Mouse (Mus musculus) CH12.LX (cell line): Measurements from ENCODE around the gene Ccdc84. TPM values are rescaled to one million over a fixed set of nuclear protein-coding genes. Genes with fewer than 3 reads are reported as not detected.
"Not testable (repeated sequence)": the region's sequence is repeated elsewhere in the genome, so short reads cannot be mapped to it uniquely, and the experiment has no call there.

Experiments
- DNase-seq: peaks from one replicate; pipeline ENCODE4 v3.0.0-alpha.2; 2013; ENCODE audit errors: extremely low read depth
- H3K27ac ChIP-seq: 2 replicates; pipeline ENCODE4 v1.5.1; 2012; ENCODE audit warnings: low read depth, mild to moderate bottlenecking, control low read depth, moderate library complexity; ENCODE audit not compliant: insufficient read depth
- H3K27me3 ChIP-seq: replicated peaks from 2 replicates; pipeline ENCODE3; 2012; ENCODE audit warnings: inconsistent platforms
- H3K36me3 ChIP-seq, 2 experiments: replicated peaks in 1 of 2; 2 replicates each; pipeline versions ENCODE3 to v1.6.1; 2012; ENCODE audit warnings: inconsistent platforms in 1 of 2, low read length in 1 of 2, mild to moderate bottlenecking in 1 of 2, mixed read lengths in 1 of 2, moderate library complexity in 1 of 2; ENCODE audit not compliant: control insufficient read depth in 1 of 2, insufficient read depth in 1 of 2
- H3K4me1 ChIP-seq, 2 experiments: 2 replicates each; pipeline ENCODE4 v1.6.1; 2012; ENCODE audit warnings: inconsistent platforms in 1 of 2, moderate library complexity in 1 of 2; ENCODE audit not compliant: insufficient read depth in 2 of 2, control insufficient read depth in 1 of 2
- H3K4me2 ChIP-seq: 2 replicates; pipeline ENCODE4 v1.6.1; 2012; ENCODE audit warnings: low read depth, mild to moderate bottlenecking, control low read depth; ENCODE audit not compliant: poor library complexity, insufficient read depth, severe bottlenecking
- H3K4me3 ChIP-seq, 3 experiments: fragments of 150-350 bp in 1 of 3; sonication (generic) in 1 of 3; replicated peaks in 1 of 3; 2 replicates each; pipeline versions ENCODE3 to v1.5.1; 2011 to 2012; ENCODE audit warnings: low read depth in 2 of 3, low read length in 2 of 3, mild to moderate bottlenecking in 2 of 3, moderate library complexity in 2 of 3, control low read depth in 1 of 3, improper control_type of control experiment in 1 of 3, inconsistent platforms in 1 of 3, mixed read lengths in 1 of 3; ENCODE audit not compliant: poor library complexity in 1 of 3
- H3K79me2 ChIP-seq: replicated peaks from 2 replicates; pipeline ENCODE4 v1.6.1; 2012; ENCODE audit warnings: mild to moderate bottlenecking, moderate library complexity; ENCODE audit not compliant: control insufficient read depth, poor library complexity, insufficient read depth, severe bottlenecking; ENCODE audit errors: extremely low read depth
- H3K9ac ChIP-seq: 2 replicates; pipeline ENCODE4 v1.6.1; 2012; ENCODE audit warnings: low read depth, mild to moderate bottlenecking, control low read depth, moderate library complexity; ENCODE audit not compliant: insufficient read depth
- H3K9me3 ChIP-seq: replicated peaks from 2 replicates; pipeline ENCODE3; 2012; ENCODE audit warnings: low read length, inconsistent platforms, mixed read lengths
- BHLHE40 ChIP-seq: IDR thresholded peaks from 2 replicates; pipeline ENCODE4 v1.6.1; 2011; ENCODE audit warnings: mild to moderate bottlenecking, low read depth, low read length, improper control_type of control experiment
- CHD1 ChIP-seq: IDR thresholded peaks from 2 replicates; pipeline ENCODE4 v1.6.1; 2012; ENCODE audit warnings: low read depth, low read length, improper control_type of control experiment, inconsistent platforms
- CHD2 ChIP-seq: IDR thresholded peaks from 2 replicates; pipeline ENCODE4 v1.6.1; 2011; ENCODE audit warnings: low read length, improper control_type of control experiment
- CTCF ChIP-seq, 2 experiments: IDR thresholded peaks in 1 of 2; conservative IDR thresholded peaks in 1 of 2; 2 replicates each; pipeline ENCODE4 v1.5.1; 2011 to 2012; ENCODE audit warnings: low read depth in 2 of 2, low read length in 2 of 2, improper control_type of control experiment in 1 of 2, inconsistent platforms in 1 of 2, mild to moderate bottlenecking in 1 of 2, moderate library complexity in 1 of 2
- E2F4 ChIP-seq: IDR thresholded peaks from 2 replicates; pipeline ENCODE4 v1.6.1; 2011; ENCODE audit warnings: low read depth, low read length, improper control_type of control experiment; ENCODE audit not compliant: insufficient replicate concordance
- ELF1 ChIP-seq: IDR thresholded peaks from 2 replicates; pipeline ENCODE4 v1.6.1; 2014; ENCODE audit warnings: low read depth, mild to moderate bottlenecking, inconsistent platforms, low read length, improper control_type of control experiment
- ETS1 ChIP-seq: conservative IDR thresholded peaks from 2 replicates; pipeline ENCODE4 v1.6.1; 2012; ENCODE audit warnings: low read depth, mild to moderate bottlenecking, inconsistent platforms, low read length, improper control_type of control experiment, moderate library complexity
- HCFC1 ChIP-seq: IDR thresholded peaks from 2 replicates; pipeline ENCODE4 v1.6.1; 2012; ENCODE audit warnings: low read depth, mild to moderate bottlenecking, inconsistent platforms, low read length, improper control_type of control experiment
- IRF4 ChIP-seq: IDR thresholded peaks from 2 replicates; pipeline ENCODE4 v1.6.1; 2014; ENCODE audit warnings: low read depth, mild to moderate bottlenecking, inconsistent platforms, low read length, improper control_type of control experiment
- JUND ChIP-seq: conservative IDR thresholded peaks from 2 replicates; pipeline ENCODE4 v1.6.1; 2011; ENCODE audit warnings: low read depth, low read length, improper control_type of control experiment
- KAT2A ChIP-seq: IDR thresholded peaks from 2 replicates; pipeline ENCODE4 v1.6.1; 2012; ENCODE audit warnings: low read length, improper control_type of control experiment, inconsistent platforms; ENCODE audit not compliant: insufficient replicate concordance
- MAX ChIP-seq: IDR thresholded peaks from 2 replicates; pipeline ENCODE4 v1.6.1; 2011; ENCODE audit warnings: low read length, improper control_type of control experiment
- MAZ ChIP-seq: IDR thresholded peaks from 2 replicates; pipeline ENCODE4 v1.6.1; 2012; ENCODE audit warnings: low read depth, mild to moderate bottlenecking, inconsistent platforms, low read length, improper control_type of control experiment, moderate library complexity
- MEF2A ChIP-seq: IDR thresholded peaks from 2 replicates; pipeline ENCODE4 v1.6.1; 2014; ENCODE audit warnings: low read depth, mild to moderate bottlenecking, inconsistent platforms, low read length, improper control_type of control experiment, borderline replicate concordance
- MXI1 ChIP-seq: IDR thresholded peaks from 2 replicates; pipeline ENCODE4 v1.6.1; 2011; ENCODE audit warnings: mild to moderate bottlenecking, low read depth, low read length, improper control_type of control experiment
- MYC ChIP-seq: IDR thresholded peaks from 2 replicates; pipeline ENCODE4 v1.6.1; 2011; ENCODE audit warnings: low read depth, mild to moderate bottlenecking, improper control_type of control experiment, low read length
- NELFE ChIP-seq: IDR thresholded peaks from 2 replicates; pipeline ENCODE4 v1.6.1; 2011; ENCODE audit warnings: low read depth, low read length, improper control_type of control experiment
- NRF1 ChIP-seq: IDR thresholded peaks from 2 replicates; pipeline ENCODE4 v1.6.1; 2014; ENCODE audit warnings: low read depth, mild to moderate bottlenecking, inconsistent platforms, low read length, improper control_type of control experiment, moderate library complexity
- POLR2A ChIP-seq: IDR thresholded peaks from 2 replicates; pipeline ENCODE4 v1.6.1; 2011; ENCODE audit warnings: low read depth, mild to moderate bottlenecking, improper control_type of control experiment, low read length
- POLR2AphosphoS2 ChIP-seq: IDR thresholded peaks from 2 replicates; pipeline ENCODE4 v1.6.1; 2011; ENCODE audit warnings: low read depth, low read length, improper control_type of control experiment
- RCOR1 ChIP-seq: conservative IDR thresholded peaks from 2 replicates; pipeline ENCODE4 v1.6.1; 2012; ENCODE audit warnings: low read depth, mild to moderate bottlenecking, inconsistent platforms, low read length, improper control_type of control experiment
- SIN3A ChIP-seq: IDR thresholded peaks from 2 replicates; pipeline ENCODE4 v1.6.1; 2012; ENCODE audit warnings: low read length, improper control_type of control experiment, inconsistent platforms
- SMC3 ChIP-seq: IDR thresholded peaks from 2 replicates; pipeline ENCODE4 v1.6.1; 2011; ENCODE audit warnings: low read depth, low read length, improper control_type of control experiment
- TBP ChIP-seq: conservative IDR thresholded peaks from 2 replicates; pipeline ENCODE4 v1.6.1; 2011; ENCODE audit warnings: low read depth, low read length, improper control_type of control experiment
- TCF12 ChIP-seq: IDR thresholded peaks from 2 replicates; pipeline ENCODE4 v1.6.1; 2014; ENCODE audit warnings: low read depth, mild to moderate bottlenecking, inconsistent platforms, low read length, improper control_type of control experiment
- UBTF ChIP-seq: IDR thresholded peaks from 2 replicates; pipeline ENCODE4 v1.6.1; 2012; ENCODE audit warnings: low read depth, mild to moderate bottlenecking, inconsistent platforms, low read length, improper control_type of control experiment, moderate library complexity
- USF1 ChIP-seq: IDR thresholded peaks from 2 replicates; pipeline ENCODE4 v1.6.1; 2014; ENCODE audit warnings: low read depth, mild to moderate bottlenecking, inconsistent platforms, low read length, improper control_type of control experiment
- USF2 ChIP-seq: conservative IDR thresholded peaks from 2 replicates; pipeline ENCODE4 v1.6.1; 2011; ENCODE audit warnings: low read depth, low read length, improper control_type of control experiment
- ZKSCAN1 ChIP-seq: IDR thresholded peaks from 2 replicates; pipeline ENCODE4 v1.6.1; 2012; ENCODE audit warnings: low read depth, inconsistent platforms, low read length, improper control_type of control experiment, borderline replicate concordance
- ZNF384 ChIP-seq: IDR thresholded peaks from 2 replicates; pipeline ENCODE4 v1.6.1; 2012; ENCODE audit warnings: low read depth, low read length, improper control_type of control experiment, inconsistent platforms
- dilution Hi-C: fragments of 300-500 bp; cut with MboI; formaldehyde crosslinking; loops from 2 replicates; pipeline ENCODE4 v1.14.3; 2020; ENCODE audit warnings: low sequenced_read_pairs; ENCODE audit not compliant: extremely low pct_unique_long_range_greater_than_20kb, extremely low pct_ligation_motif_present
- in situ Hi-C: fragments of 300-500 bp; cut with MboI; formaldehyde crosslinking; loops from 3 replicates; pipeline ENCODE4 v1.14.3; 2019; ENCODE audit warnings: low sequenced_read_pairs, low pct_ligation_motif_present, low pct_unique_long_range_greater_than_20kb, mixed read lengths
- polyA plus RNA-seq: library from polyadenylated mRNA; unstranded; fragments of >175 nt; gene quantifications from 2 replicates; pipeline ENCODE4 v1.2.1, GENCODE M21; 2012; ENCODE audit warnings: low read depth; ENCODE audit not compliant: insufficient read length
- total RNA-seq, 2 experiments: library from RNA; depleted of rRNA; stranded (reverse); fragments of 300-350 nt in 1 of 2; fragments of >200 nt in 1 of 2; gene quantifications; 2 replicates each; pipeline ENCODE4 v1.2.3; 2012 to 2014

The Ccdc84 gene
- total and polyA plus RNA-seq, 3 experiments = 18.3 to 25.4 (median 21.7) TPM

DNA sequence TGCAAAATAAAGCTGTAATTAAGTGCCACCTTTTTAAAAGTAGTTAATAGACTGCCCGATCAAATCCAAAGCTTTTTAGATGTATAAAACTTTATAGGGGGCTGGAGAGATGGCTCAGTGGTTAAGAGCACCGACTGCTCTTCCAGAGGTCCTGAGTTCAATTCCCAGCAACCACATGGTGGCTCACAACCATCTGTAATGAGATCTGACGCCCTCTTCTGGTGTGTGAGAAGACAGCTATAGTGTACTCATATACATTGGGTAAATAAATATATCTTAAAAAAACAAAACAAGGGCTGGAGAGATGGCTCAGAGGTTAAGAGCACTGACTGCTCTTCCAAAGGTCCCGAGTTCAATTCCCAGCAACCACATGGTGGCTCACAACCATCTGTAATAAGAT, 56.4 kb downstream of the Ccdc84 start:
- H3K79me2 ChIP-seq, in situ Hi-C loops, H3K27ac ChIP-seq, H3K27me3 ChIP-seq, dilution Hi-C loops: not testable (repeated sequence)
- peak overlapping the region; percentile 47; the same call in 1 of the 2 replicates for H3K4me2 ChIP-seq
- H3K36me3 ChIP-seq = peaks cover 19 to 26% of the 10 kb centered on the region in 2 experiments
- TF ChIP-seq CTCF (conservative IDR thresholded peaks at IDR 0.05 in 1 of 2, IDR thresholded peaks at IDR 0.05 in 1 of 2; ENCODE audit: low read depth in 2 of 2, low read length in 2 of 2) = 0 out of 4 replicates have a peak, but pooled peaks of 1 of the 2 experiments have one; percentile 9
- TF ChIP-seq, all 38 proteins: peak for 1; not testable (repeated sequence) for 37
- not testable (repeated sequence) for H3K9ac ChIP-seq, DNase-seq, H3K9me3 ChIP-seq
- Histone ChIP-seq H3K4me1 (peaks cover 0 to 13% of the 10 kb centered on the region in 2 experiments; a peak in 2 of 4 replicates), H3K4me3 (peak overlapping the region in 1 of 3 experiments; percentile 89)

DNA sequence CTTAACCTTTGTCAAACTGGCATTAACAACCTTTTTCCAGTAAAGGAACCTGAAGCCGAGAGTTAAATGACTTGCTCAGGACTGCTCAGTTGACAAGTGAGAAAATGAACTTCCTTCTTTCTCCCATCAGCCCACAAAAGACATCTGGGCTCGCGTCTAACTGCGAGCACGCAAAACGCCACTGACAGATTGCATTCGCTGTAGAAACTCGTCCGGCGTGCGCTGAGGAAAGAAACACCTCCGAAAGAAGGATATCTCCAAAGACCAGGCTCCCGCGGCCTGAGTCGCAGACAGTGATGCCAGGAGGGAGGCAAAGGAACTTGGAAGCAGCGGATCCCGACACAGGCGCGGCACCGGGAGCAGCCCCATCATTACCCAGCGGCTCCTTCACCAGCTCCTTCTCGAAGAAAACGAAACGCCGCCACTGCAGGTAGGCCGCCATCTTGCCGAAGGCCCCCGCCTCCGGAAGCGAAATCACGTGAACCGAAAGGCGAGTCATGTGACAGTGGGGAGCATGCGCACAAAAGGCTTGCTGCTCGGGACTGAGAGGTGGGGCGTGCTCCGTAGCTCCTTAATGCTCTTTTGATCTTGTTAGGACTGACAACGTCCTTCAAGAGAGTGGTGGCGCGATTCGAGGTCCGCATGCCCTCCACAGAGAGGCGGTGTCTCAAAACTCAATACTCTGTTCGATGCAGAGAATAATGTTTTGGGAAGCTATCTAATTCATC, 57.0 kb downstream of the Ccdc84 start, which contains the start of gene Vps11:
Gene Vps11 (minus strand): TSS at position 481 of the 728 bp plus-strand sequence.
- TF ChIP-seq NELFE (peak; percentile 85), NRF1 (peak; percentile 95), SMC3 (no peak), ZNF384 (no peak), CHD2 (no peak), SIN3A (peak; percentile 99), MAZ (peak; percentile 89), TBP (peak; percentile 68; the same call in 1 of the 2 replicates), MYC (peak; percentile 79), KAT2A (peak; percentile 80; the same call in 1 of the 2 replicates), E2F4 (peak; percentile 43; the same call in 1 of the 2 replicates), CHD1 (no peak), MEF2A (peak; percentile 68), IRF4 (peak; percentile 74), MAX (peak; percentile 98), MXI1 (peak; percentile 94), POLR2AphosphoS2 (peak; percentile 65; the same call in 1 of the 2 replicates), ELF1 (peak; percentile 89), TCF12 (peak; percentile 91), RCOR1 (0 out of 2 replicates have a peak, but pooled peaks have one; percentile 50), POLR2A (peak; percentile 83), CTCF (conservative IDR thresholded peaks at IDR 0.05 in 1 of 2, IDR thresholded peaks at IDR 0.05 in 1 of 2; ENCODE audit: low read depth in 2 of 2, low read length in 2 of 2) (peak in 1 of 2 experiments; percentile 38; a peak in 1 of 4 replicates), USF2 (peak; percentile 99), JUND (no peak), USF1 (peak; percentile 99), HCFC1 (peak; percentile 89), ETS1 (0 out of 2 replicates have a peak, but pooled peaks have one; percentile 39), UBTF (no peak), ZKSCAN1 (no peak), BHLHE40 (peak; percentile 98)
- Histone ChIP-seq H3K36me3 (peaks cover 24 to 32% of the 10 kb centered on the region in 2 experiments), H3K4me3 (peak within 1 kb of the TSS; percentile 73 to 98 (median 89)), H3K9ac (peak within 1 kb of the TSS; percentile 71), H3K79me2 (peaks cover 9% of the 10 kb centered on the region), H3K27me3 (no peaks in the 10 kb centered on the region), H3K27ac (peak within 1 kb of the TSS; percentile 24; the same call in 1 of the 2 replicates), H3K4me2 (peak within 1 kb of the TSS; percentile 52), H3K4me1 (peaks cover 0 to 13% of the 10 kb centered on the region in 2 experiments; a peak in 2 of 4 replicates), H3K9me3 (peaks cover 2% of the 10 kb centered on the region)
- in situ Hi-C loops (no loop called here), dilution Hi-C loops (no loop called here)
- DNase-seq = peak; percentile 98
